Mouse (Mus musculus) midbrain, embryonic 11.5 days (tissue): ENCODE data around the gene Cbarp. TPM values are rescaled to one million over a fixed set of nuclear protein-coding genes. Genes with fewer than 3 reads are reported as not detected.
"Not testable (repeated sequence)": the region's sequence is repeated elsewhere in the genome, so short reads cannot be mapped to it uniquely, and the experiment has no call there.

Experiments
- ATAC-seq: fragments of 200-750 bp; cut with Nextera tagmentation; 2 replicates; pipeline ENCODE4 v1.8.0; 2017; ENCODE audit warnings: moderate TSS enrichment, moderate library complexity; ENCODE audit not compliant: low FRiP score
- DNase-seq: peaks from one replicate; pipeline ENCODE4 v3.0.0; 2015; ENCODE audit warnings: low spot score; ENCODE audit errors: missing footprints
- H3K27ac ChIP-seq: fragments of 300-500 bp; sonication (generic); 2 replicates; pipeline ENCODE4 v1.5.1; 2014; ENCODE audit warnings: low read depth, low read length
- H3K27me3 ChIP-seq: fragments of 300-500 bp; sonication (generic); 2 replicates; pipeline ENCODE4 v1.6.1; 2014; ENCODE audit warnings: mild to moderate bottlenecking, low read length, moderate library complexity, mixed read lengths; ENCODE audit not compliant: control insufficient read depth, insufficient read depth
- H3K36me3 ChIP-seq: fragments of 300-500 bp; sonication (generic); 2 replicates; pipeline ENCODE4 v1.6.1; 2014; ENCODE audit warnings: mild to moderate bottlenecking, low read length, moderate library complexity, mixed read lengths; ENCODE audit not compliant: control insufficient read depth, insufficient read depth
- H3K4me1 ChIP-seq: fragments of 300-500 bp; sonication (generic); 2 replicates; pipeline ENCODE4 v1.6.1; 2014; ENCODE audit warnings: low read length; ENCODE audit not compliant: control insufficient read depth, insufficient read depth
- H3K4me2 ChIP-seq: fragments of 300-500 bp; sonication (generic); 2 replicates; pipeline ENCODE4 v1.6.1; 2014; ENCODE audit warnings: mild to moderate bottlenecking, moderate library complexity
- H3K4me3 ChIP-seq: fragments of 300-500 bp; sonication (generic); 2 replicates; pipeline ENCODE4 v1.5.1; 2014; ENCODE audit warnings: low read depth, low read length
- H3K9ac ChIP-seq: fragments of 300-500 bp; sonication (generic); 2 replicates; pipeline ENCODE4 v1.6.1; 2014; ENCODE audit warnings: low read length
- H3K9me3 ChIP-seq: fragments of 300-500 bp; sonication (generic); 2 replicates; pipeline ENCODE4 v1.6.1; 2016; ENCODE audit warnings: low read length; ENCODE audit not compliant: control insufficient read depth
- WGBS: fragments of 180-500 bp; shearing (Covaris S2); extraction: QIAGEN DNeasy Blood & Tissue Kit; methylation state at CpG from one replicate; pipeline ENCODE4 v1.1.7; 2014; 5-methylcytosine and 5-hydroxymethylcytosine counted together
- polyA plus RNA-seq: library from polyadenylated mRNA; unstranded; fragments of >200 nt; fragmentation: Nextera tagmentation; extraction: Ambion mirVana; gene quantifications from 2 replicates; pipeline ENCODE4 v1.2.1, GENCODE M21; 2014

Cbarp gene
- polyA plus RNA-seq, 1 experiment from 2014 or later = 11.8 TPM

DNA sequence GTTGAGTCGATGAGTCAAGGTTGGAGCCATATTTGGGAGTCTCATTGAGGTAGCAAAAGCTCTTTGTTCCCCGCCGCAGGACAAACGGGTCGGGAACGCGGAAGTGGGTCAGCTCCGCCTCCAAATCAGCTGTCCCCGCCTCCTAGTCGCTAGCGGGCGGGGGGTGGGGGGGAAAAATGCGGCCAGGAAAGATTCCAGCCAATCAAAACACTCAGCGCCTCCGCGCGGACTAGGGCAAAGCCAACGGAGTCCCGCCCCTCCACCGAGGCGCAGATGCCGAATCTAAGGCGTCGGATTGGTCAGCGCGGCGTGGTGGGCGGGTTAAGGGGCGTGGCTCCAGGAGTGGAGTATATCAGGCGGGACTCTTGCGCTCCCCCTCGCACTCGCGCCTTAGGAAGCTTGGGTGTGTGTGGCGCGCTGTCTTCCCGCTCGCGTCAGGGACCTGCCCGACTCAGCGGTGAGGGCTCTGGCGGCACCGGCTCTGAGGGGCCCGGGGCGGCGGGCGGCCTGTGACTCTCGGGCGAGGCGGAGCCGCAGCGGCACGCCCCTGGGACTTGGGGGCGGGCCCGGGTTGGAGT is 26.9 kb upstream of the Cbarp start:
- Histone ChIP-seq H3K4me1 (peaks cover 43% of the 10 kb centered on the region), H3K4me2 (peak overlapping the region; percentile 93), H3K4me3 (peak overlapping the region; percentile 95), H3K9me3 (no peaks in the 10 kb centered on the region), H3K27me3 (peaks cover 4% of the 10 kb centered on the region; the same call in 1 of the 2 replicates), H3K27ac (peak overlapping the region; percentile 98), H3K9ac (peak overlapping the region; percentile 99), H3K36me3 (peaks cover 22% of the 10 kb centered on the region)
- under 1% methylated on average over 52 of the region's 55 CpGs for WGBS
- ATAC-seq (peak; percentile 92), DNase-seq (peak; percentile 100)

DNA sequence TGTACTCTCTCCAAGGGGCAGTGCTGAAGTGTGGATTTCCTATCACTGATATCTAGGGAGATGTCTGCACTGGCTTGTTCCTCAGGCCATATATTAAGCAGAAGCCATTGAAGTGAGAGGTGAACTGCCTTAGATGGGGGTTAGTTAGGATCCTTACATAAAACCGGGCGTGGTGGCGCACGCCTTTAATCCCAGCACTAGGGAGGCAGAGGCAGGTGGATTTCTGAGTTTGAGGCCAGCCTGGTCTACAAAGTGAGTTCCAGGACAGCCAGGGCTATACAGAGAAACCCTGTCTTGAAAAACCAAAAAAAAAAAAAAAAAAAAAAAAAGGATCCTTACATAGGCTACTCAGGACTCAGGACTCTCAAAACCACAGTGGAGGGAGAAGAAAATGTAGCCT is 25.5 kb upstream of the Cbarp start:
- not testable (repeated sequence) for H3K4me3 ChIP-seq, H3K4me2 ChIP-seq, DNase-seq, ATAC-seq, H3K9me3 ChIP-seq, H3K27me3 ChIP-seq
- peak overlapping the region; percentile 50 for H3K9ac ChIP-seq
- whole genome bisulfite sequencing = 84% methylated on average over 4 of the region's 4 CpGs
- H3K4me1 ChIP-seq = peaks cover 45% of the 10 kb centered on the region
- peak overlapping the region; percentile 50 for H3K27ac ChIP-seq
- peaks cover 13% of the 10 kb centered on the region for H3K36me3 ChIP-seq

DNA sequence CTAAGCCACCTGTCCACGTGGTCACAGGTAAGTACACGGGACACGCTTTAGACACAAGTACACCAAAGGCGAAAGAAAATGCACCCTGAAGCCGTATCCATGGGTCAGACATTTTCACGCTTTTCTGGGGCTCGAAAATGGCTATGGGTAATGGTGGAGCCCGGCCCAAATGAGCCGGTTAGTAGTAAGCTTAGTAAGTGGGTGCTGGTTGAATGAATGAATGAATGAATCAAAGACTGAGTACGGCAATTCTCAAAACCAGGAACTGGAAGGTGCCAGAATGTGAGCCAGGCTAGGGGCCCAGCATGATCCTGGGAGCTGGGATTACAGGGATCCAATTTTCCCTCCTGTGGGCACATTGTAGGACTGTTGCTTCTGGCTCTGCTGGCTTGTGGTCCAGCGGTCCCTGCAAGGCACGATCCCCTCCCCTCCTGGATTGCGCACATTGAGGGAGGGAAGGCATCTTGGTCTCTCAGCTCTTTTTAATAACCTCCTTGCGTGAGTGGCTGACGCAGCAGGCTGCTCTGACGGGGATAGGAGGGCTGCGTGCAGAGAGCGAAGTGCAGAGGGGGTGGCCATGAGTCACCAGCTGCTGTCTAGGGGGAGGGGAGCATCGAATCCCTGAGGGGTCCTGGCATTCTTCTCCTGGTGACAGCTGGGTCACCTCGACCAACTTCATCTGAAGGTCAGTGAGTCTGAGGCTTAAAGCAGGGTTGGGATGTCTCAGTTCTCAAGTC is 24.9 kb upstream of the Cbarp start, which contains the start of gene Cirbp:
Gene Cirbp, plus strand, starts transcription at position 594 of the 737 bp plus-strand sequence.
- H3K4me1 ChIP-seq = peaks cover 51% of the 10 kb centered on the region
- ATAC-seq (no peak), DNase-seq (no peak)

DNA sequence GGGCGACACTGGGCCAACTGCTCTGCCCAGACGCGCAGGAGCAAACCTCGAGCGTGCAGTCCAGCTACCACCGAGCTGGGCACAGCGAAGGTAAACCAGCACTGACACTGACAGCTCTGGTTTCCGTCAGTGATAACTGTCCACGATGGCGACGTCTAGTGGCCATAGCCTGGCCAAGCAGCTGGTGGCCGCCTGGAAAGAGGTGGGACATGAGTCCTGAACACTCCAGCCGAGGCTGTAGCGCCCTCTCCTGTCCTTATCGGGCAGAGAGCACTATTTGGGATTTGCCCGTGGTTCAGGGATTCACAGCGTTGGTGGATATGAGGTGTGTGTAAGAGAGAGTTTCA is 24.3 kb upstream of the Cbarp start:
- Histone ChIP-seq H3K4me1 (peaks cover 54% of the 10 kb centered on the region), H3K9me3 (no peaks in the 10 kb centered on the region), H3K9ac (peak overlapping the region; percentile 56), H3K27ac (no peak overlapping the region; the same call in 1 of the 2 replicates), H3K36me3 (peaks cover 2% of the 10 kb centered on the region), H3K4me2 (peak overlapping the region; percentile 70), H3K27me3 (peaks cover 4% of the 10 kb centered on the region; the same call in 1 of the 2 replicates), H3K4me3 (peak overlapping the region; percentile 30)
- 0% methylated on average over 17 of the region's 17 CpGs for WGBS
- ATAC-seq = peak; percentile 49
- peak; percentile 99 for DNase-seq

More for the DNA sequence above, 24.9 kb upstream of the Cbarp start, which contains the start of gene Cirbp:
- H3K4me3 ChIP-seq = peak within 1 kb of the TSS; percentile 30
- H3K36me3 ChIP-seq = peaks cover 7% of the 10 kb centered on the region
- H3K4me2 ChIP-seq = peak within 1 kb of the TSS; percentile 70
- peak within 1 kb of the TSS; percentile 57 for H3K9ac ChIP-seq
- 13% methylated on average over 20 of the region's 20 CpGs for WGBS
- peaks cover 4% of the 10 kb centered on the region; the same call in 1 of the 2 replicates for H3K27me3 ChIP-seq
- H3K9me3 ChIP-seq = no peaks in the 10 kb centered on the region
- H3K27ac ChIP-seq = peak within 1 kb of the TSS; percentile 98

DNA sequence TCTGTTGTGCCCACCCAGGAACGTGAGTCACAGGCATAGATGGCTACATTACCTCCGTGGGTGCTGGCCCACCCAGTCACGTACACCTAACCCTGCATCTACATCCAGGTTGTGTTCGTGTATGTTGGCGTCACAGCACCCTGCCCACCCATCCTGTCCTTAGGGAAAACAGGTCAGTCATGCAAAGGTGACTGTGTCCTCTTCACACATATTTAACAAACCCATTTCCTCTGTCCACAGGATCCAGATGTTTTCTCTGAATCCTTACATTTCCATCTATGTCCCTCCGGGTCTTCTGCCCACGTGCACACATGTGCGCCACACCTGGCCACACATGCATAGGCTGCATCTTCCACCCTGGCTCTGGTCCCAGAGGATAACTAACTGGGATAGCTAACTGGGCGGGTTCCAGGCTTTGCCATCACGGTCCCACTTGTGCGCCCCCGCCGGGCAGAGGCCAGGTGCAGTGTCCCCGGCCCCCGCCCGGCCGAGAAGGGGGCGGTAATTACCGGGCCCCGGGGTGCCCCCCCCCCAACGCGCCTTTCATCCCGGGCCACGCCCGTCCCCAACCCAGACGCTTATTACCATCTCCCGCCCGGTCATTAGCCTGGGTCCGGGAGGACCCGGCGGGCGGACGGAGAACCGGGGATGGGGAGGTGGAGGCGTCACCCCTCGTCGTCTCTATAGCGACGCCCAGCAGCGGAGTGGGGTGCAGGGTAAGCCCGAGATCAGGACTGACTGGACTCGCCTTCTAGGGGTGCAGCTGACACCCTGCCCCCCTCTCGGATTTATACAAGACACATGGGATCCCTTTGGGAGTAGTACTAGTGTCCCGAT is 23.7 kb upstream of the Cbarp start:
- H3K27me3 ChIP-seq = peaks cover 4% of the 10 kb centered on the region; the same call in 1 of the 2 replicates
- peak overlapping the region; percentile 70 for H3K4me2 ChIP-seq
- DNase-seq (no peak), ATAC-seq (no peak; the same call in 1 of the 2 replicates)
- H3K36me3 ChIP-seq = no peaks in the 10 kb centered on the region
- H3K27ac ChIP-seq = no peak overlapping the region; the same call in 1 of the 2 replicates
- 12% methylated on average over 43 of the region's 44 CpGs for WGBS
- no peaks in the 10 kb centered on the region for H3K9me3 ChIP-seq
- H3K4me3 ChIP-seq = peak overlapping the region; percentile 30
- peak overlapping the region; percentile 56 for H3K9ac ChIP-seq
- H3K4me1 ChIP-seq = peaks cover 56% of the 10 kb centered on the region

DNA sequence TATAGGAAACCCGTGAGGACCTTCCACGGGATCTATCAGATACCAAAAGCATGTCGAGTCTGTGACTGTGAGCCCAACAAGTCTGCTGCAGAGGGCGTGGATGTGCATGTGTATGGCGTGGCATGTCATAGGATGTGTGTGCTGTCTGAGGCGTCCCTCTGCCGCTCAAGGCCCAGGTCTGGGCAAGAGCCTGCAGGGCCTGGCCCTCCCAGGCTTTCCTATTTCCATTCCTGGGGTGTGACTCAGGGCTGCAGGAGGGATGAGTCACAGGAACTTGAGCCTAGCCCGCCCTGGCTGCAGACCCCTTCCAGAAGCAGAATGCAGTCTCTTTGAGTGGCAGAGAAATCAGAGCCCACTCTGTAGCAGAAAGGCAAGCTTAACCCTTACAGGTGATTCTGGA is 23.1 kb upstream of the Cbarp start:
- ATAC-seq (no peak), DNase-seq (no peak)
- Histone ChIP-seq H3K36me3 (no peaks in the 10 kb centered on the region), H3K4me1 (peaks cover 56% of the 10 kb centered on the region), H3K9ac (no peak overlapping the region), H3K27me3 (peaks cover 4% of the 10 kb centered on the region; the same call in 1 of the 2 replicates), H3K4me3 (no peak overlapping the region), H3K9me3 (no peaks in the 10 kb centered on the region), H3K27ac (no peak overlapping the region), H3K4me2 (no peak overlapping the region)
- WGBS = 85% methylated on average over 8 of the region's 8 CpGs

DNA sequence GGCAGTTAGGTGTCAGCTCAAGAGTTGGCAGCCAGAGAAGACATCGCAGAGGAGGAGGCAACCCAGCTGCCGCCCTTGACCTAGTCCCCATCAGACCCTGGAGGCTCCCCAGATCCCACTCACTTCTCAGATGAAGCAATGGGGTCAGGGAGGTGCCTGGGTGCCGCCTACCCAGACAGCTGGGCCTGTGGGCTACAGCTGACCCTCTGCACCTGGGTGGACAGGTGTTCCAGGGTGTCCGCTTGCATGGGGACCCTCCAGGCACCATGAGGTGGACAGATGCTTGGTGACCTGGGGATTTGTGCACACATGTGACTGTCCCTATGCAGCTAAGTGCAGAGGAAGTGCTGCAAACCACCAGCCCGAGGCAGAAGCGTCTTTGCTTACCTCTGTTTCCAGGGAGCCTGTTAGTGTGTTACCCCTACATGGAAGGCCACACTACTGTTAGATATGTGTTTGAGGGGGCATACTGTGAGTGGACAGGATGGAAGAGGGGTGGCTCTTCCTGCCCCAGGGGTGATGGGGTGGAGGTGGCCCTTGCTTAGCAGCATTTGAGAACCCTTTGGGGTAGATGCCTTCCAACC is 22.2 kb upstream of the Cbarp start:
- Histone ChIP-seq H3K4me2 (no peak overlapping the region), H3K4me3 (no peak overlapping the region), H3K27ac (no peak overlapping the region), H3K9ac (no peak overlapping the region), H3K9me3 (no peaks in the 10 kb centered on the region), H3K36me3 (0 out of 2 replicates have a peak, but pooled peaks cover under 1% of the 10 kb centered on the region), H3K4me1 (peaks cover 60% of the 10 kb centered on the region), H3K27me3 (peaks cover 4% of the 10 kb centered on the region; the same call in 1 of the 2 replicates)
- ATAC-seq (no peak), DNase-seq (no peak)
- 84% methylated on average over 6 of the region's 6 CpGs for WGBS

DNA sequence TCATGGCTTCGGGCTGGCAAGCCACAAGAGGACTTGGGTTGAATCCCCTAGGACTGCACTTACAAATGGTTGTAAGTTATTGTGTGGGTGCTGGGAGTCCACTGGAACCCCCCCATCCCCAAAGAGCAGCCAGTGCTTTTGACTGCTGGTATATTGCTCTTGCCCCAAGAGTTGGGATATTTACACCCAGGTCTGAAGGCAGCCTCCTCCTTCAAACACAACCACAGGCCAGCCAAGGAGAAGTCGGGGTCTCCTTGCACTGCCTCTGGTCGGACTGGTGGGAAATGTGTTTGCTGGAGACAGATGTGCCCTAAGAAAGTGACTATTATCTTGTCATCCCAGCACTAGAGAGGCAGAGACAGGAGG is 21.6 kb upstream of the Cbarp start:
- peaks cover 4% of the 10 kb centered on the region; the same call in 1 of the 2 replicates for H3K27me3 ChIP-seq
- H3K4me3 ChIP-seq = no peak overlapping the region
- no peak overlapping the region for H3K9ac ChIP-seq
- no peaks in the 10 kb centered on the region for H3K9me3 ChIP-seq
- H3K27ac ChIP-seq = no peak overlapping the region
- WGBS = 80% methylated on average over 3 of the region's 3 CpGs
- H3K4me2 ChIP-seq = no peak overlapping the region
- DNase-seq (no peak), ATAC-seq (no peak)
- peaks cover 63% of the 10 kb centered on the region for H3K4me1 ChIP-seq
- peaks cover 5% of the 10 kb centered on the region for H3K36me3 ChIP-seq
